Mouse (Mus musculus): ENCODE measurements around the gene Plin4.

The Plin4 gene

DNA sequence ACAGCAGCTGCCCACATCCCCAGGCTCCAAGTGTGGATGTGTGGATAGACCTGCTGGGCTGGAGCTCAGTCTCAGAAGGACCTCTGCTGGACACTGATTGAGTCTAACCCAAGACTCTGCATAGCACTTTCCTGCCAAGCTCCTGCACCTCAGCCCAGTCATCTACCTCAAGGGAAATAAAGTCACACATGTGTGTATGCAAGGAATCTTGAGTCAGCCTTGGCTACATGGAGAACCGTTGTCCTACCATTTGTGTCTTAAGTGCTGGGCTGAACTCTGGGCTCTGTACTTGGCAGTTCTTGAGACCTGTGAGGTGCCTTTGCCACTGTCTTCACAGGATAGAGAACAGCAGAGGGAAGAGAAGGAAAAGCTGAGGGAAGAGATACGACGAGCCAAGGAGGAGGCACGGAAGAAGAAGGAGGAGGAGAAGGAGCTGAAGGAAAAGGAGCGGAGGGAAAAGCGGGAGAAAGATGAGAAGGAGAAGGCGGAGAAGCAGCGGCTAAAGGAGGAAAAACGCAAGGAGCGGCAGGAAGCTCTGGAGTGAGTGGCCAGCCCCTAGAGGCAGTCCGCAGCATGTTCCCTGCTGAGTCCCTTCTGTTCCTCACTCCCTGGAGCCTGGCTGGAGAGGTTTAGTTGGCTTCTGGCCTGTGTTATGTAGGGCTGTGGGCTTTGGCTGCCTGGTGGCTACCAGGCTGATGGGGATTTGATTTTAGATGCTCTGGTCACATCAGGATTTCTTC is 52.1 kb downstream of the Plin4 start:
- no peak for DNase-seq (ENCODE audit: low read depth)

DNA sequence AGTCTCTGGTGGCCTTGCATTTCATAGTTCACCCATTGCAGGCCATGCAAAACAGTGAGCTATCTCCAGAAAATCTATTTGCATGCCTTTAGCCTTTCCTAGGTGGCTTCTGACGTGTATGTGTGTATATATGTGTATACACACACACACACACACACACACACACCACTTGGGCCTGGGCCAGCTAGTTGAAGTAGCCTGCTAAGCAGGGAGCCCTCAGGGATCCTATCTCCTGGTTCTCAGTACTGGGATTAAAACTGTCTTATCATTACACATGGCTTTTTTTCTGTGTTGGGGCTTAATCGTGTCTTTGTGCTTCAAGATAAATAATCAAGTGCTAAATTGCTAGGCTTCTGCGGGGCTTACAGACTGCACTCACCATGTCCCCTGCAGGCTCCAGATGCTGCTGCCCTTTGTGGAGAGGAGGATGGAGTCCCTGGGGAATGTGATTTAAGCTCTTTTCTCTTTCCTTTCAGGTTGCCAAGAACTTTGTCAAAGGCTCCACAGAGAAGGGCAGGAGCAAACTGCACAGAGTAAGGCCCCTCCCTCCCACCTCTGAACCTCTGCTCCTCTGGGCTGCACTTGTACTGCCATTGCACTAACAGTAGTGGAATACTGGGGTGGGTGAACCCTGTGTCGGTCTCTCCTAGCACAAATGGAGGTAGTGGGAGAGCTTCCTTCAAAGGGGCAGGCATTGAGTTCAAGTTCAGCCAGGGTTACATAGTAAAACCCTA is 53.5 kb downstream of the Plin4 start:
- DNase-seq (ENCODE audit: low read depth), result no peak

DNA sequence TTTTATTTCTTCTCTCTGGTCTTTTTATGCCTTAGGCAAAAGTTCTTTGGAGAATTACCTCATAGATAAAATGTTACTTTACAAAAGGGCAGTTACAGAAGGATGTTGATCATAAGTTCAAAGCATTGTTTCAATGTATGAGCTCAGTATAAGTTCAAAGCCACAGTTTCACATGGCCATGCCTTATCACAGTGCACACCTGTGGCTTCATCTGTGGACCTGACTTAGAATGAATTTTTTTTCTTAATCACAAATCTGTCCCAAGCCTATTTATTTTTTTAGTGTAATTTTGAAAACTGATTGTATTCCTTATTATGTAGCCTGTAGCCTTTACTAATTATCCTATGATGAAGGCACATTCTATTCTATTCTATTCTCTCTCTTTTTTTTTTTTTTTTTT is 54.7 kb downstream of the Plin4 start:
- no peak for DNase-seq (ENCODE audit: low read depth)

DNA sequence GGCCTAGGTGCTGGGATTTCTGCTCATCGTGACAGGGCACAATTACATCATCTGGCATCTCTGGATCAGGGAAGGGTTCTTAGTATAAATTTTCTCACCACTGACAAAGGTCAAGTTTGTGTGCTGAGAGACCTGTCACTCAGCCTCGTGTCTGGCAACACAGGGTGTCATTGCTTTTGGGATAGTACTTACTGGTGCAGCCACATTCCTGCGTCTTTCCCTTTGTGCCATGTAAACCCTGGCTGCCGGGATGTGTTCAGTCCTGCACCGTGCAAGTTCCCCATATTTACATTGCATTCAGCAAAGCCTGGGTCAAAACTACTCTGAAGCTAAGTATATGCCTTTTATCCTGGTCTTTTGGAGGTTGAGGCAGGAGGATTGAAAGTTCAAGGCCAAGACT is 58.2 kb downstream of the Plin4 start:
- DNase-seq (ENCODE audit: low read depth), result no peak

All from 416B (cell line).